Mouse (Mus musculus) stomach, embryonic 16.5 days (tissue): ENCODE measurements at regions not wholly inside any gene's neighbourhood (a gene's known extent, or its start where the extent isn't known, plus 50 kb on each side); places are given as distances from the start of the nearest gene placed in this dataset.

Source experiments
- ATAC-seq: fragments of 200-750 bp; cut with Nextera tagmentation; 2 replicates; pipeline ENCODE4 v1.8.0; 2017; ENCODE audit warnings: moderate number of reproducible peaks, moderate TSS enrichment; ENCODE audit not compliant: insufficient read depth, low FRiP score
- H3K27ac ChIP-seq: fragments of 300-500 bp; sonication (generic); 2 replicates; pipeline ENCODE4 v1.5.1; 2014; ENCODE audit warnings: low read length
- H3K27me3 ChIP-seq: fragments of 300-500 bp; sonication (generic); 2 replicates; pipeline ENCODE4 v1.6.1; 2014; ENCODE audit warnings: low read length, control low read depth, mixed read lengths; ENCODE audit not compliant: control insufficient read depth, insufficient read depth
- H3K36me3 ChIP-seq: fragments of 300-500 bp; sonication (generic); 2 replicates; pipeline ENCODE4 v1.6.1; 2014; ENCODE audit warnings: low read length; ENCODE audit not compliant: control insufficient read depth, insufficient read depth
- H3K4me1 ChIP-seq: fragments of 300-500 bp; sonication (generic); 2 replicates; pipeline ENCODE4 v1.6.1; 2014; ENCODE audit warnings: low read length, control low read depth, mixed read lengths; ENCODE audit not compliant: control insufficient read depth, insufficient read depth
- H3K4me2 ChIP-seq: fragments of 300-500 bp; sonication (generic); 2 replicates; pipeline ENCODE4 v1.6.1; 2014; ENCODE audit warnings: low read depth, low read length, mixed read lengths
- H3K4me3 ChIP-seq: fragments of 300-500 bp; sonication (generic); replicated peaks from 2 replicates; pipeline ENCODE4 v1.5.1; 2014; ENCODE audit warnings: mild to moderate bottlenecking, low read length
- H3K9ac ChIP-seq: fragments of 300-500 bp; sonication (generic); 2 replicates; pipeline ENCODE4 v1.6.1; 2014; ENCODE audit warnings: low read length
- H3K9me3 ChIP-seq: fragments of 300-500 bp; sonication (generic); replicated peaks from 2 replicates; pipeline ENCODE4 v1.6.1; 2016; ENCODE audit warnings: low read length, control low read depth; ENCODE audit not compliant: control insufficient read depth
- WGBS: fragments of 180-500 bp; shearing (Covaris S2); extraction: QIAGEN DNeasy Blood & Tissue Kit; methylation state at CpG from one replicate; pipeline ENCODE4 v1.1.7; 2014; 5-methylcytosine and 5-hydroxymethylcytosine counted together

DNA sequence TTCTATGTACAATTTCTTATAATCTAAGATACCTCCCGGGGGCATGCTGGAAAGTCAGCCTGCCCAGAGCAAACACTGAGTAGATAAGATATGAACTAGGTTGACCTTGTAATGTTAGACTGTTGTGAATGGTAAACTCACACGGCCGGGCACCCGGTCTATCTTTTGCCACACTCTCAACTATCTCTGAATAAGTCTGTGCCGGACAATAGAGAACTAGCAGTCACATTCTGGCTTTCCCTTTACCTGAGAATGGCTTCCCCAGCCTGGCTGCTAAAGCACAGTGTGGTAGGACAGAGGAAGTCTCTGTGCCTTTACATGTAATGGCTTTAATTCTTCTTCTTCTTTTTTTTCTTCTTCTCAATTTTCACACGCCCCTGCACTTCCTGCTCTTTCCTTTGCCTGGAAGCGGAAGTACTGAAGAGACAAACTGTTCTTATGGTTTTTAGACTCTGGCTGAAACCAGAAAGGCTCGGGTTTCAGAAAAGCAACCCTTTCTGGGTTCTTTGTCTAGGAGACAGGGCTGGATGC is 148.7 kb downstream of the Pten start:
- H3K9me3 ChIP-seq, result no peaks in the 10 kb centered on the region
- 33% methylated on average over 8 of the region's 8 CpGs for WGBS
- H3K9ac ChIP-seq, result no peak overlapping the region
- H3K4me3 ChIP-seq, result no peak overlapping the region
- no peaks in the 10 kb centered on the region for H3K36me3 ChIP-seq
- ATAC-seq, result peak; percentile 84
- H3K27me3 ChIP-seq, result no peaks in the 10 kb centered on the region
- peak overlapping the region; percentile 42; the same call in 1 of the 2 replicates for H3K27ac ChIP-seq
- 0 out of 2 replicates have a peak, but pooled peaks cover 4% of the 10 kb centered on the region for H3K4me1 ChIP-seq
- H3K4me2 ChIP-seq, result no peak overlapping the region

DNA sequence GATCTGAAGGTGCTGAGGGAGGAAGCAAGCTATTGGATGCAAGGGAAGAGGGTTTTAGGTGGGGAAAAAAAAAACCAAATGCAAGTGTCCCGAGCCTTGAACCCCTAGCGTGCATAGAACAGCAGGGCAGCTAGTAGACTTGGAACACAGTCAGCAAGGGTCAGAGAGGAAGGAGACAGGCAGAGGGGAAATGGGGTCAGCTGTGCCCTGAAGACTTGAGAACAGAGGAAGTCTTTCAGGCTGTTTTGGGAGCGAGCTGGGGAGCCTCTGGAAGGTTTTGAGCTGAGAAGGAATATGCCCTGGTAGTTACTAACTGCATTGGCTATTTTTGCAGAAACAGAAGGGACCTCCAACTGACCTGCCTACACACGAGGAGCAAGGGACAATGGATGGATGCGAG is 149.5 kb downstream of the Pten start:
- Histone ChIP-seq H3K4me3 (no peak overlapping the region), H3K4me2 (no peak overlapping the region), H3K4me1 (0 out of 2 replicates have a peak, but pooled peaks cover 4% of the 10 kb centered on the region), H3K36me3 (no peaks in the 10 kb centered on the region), H3K9ac (no peak overlapping the region), H3K27ac (no peak overlapping the region), H3K27me3 (no peaks in the 10 kb centered on the region), H3K9me3 (no peaks in the 10 kb centered on the region)
- WGBS, result 70% methylated on average over 5 of the region's 5 CpGs
- ATAC-seq, result no peak

DNA sequence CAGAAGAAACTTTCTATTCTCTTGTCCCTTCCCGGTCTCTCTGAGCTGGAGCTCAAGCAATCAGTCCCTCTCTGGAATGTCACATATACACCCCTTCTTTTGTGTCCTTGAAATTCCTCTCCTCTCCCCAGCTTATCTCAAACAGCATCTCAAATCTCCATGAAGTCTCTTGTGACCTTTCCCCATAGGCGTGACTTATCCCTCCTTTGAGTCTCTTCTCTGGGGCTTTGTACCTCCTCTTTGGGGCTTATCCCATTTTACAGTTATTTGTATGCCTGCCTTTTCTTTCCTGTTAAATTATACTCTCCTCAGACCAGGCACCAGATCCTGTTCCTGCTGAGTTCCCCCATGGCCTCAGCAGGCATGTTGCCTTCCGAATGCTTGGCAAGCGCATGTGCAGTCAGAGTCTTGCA is 152.8 kb downstream of the Pten start:
- 78% methylated on average over 4 of the region's 4 CpGs for WGBS
- no peak for ATAC-seq
- no peak overlapping the region for H3K4me2 ChIP-seq
- no peak overlapping the region for H3K4me3 ChIP-seq
- H3K4me1 ChIP-seq, result no peaks in the 10 kb centered on the region
- H3K9me3 ChIP-seq, result no peaks in the 10 kb centered on the region
- H3K27me3 ChIP-seq, result no peaks in the 10 kb centered on the region
- no peaks in the 10 kb centered on the region for H3K36me3 ChIP-seq
- no peak overlapping the region for H3K27ac ChIP-seq
- H3K9ac ChIP-seq, result no peak overlapping the region

DNA sequence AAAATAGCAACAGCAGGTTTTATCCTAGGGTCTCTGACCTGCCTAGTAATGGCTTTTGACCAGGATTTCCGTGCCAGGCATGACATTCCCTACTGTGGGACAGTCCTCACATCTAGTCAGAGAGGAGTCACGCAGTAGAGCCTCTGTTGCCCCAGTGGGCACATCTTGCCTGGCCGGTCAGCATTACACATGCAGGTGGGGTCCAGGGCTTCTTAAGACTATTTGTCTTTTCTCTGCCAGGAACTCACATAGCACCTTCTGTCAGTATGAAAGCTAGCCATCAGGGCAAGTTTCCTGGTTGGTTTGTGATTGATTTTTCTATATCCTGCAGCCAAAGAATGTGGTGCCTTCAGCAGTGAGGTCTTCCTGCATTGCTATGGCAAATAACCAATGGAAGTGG is 155.0 kb downstream of the Pten start:
- Histone ChIP-seq H3K27ac (no peak overlapping the region), H3K9ac (no peak overlapping the region), H3K4me2 (no peak overlapping the region), H3K27me3 (no peaks in the 10 kb centered on the region), H3K4me3 (no peak overlapping the region), H3K9me3 (no peaks in the 10 kb centered on the region), H3K36me3 (no peaks in the 10 kb centered on the region), H3K4me1 (no peaks in the 10 kb centered on the region)
- 78% methylated on average over 3 of the region's 3 CpGs for WGBS
- ATAC-seq, result no peak

DNA sequence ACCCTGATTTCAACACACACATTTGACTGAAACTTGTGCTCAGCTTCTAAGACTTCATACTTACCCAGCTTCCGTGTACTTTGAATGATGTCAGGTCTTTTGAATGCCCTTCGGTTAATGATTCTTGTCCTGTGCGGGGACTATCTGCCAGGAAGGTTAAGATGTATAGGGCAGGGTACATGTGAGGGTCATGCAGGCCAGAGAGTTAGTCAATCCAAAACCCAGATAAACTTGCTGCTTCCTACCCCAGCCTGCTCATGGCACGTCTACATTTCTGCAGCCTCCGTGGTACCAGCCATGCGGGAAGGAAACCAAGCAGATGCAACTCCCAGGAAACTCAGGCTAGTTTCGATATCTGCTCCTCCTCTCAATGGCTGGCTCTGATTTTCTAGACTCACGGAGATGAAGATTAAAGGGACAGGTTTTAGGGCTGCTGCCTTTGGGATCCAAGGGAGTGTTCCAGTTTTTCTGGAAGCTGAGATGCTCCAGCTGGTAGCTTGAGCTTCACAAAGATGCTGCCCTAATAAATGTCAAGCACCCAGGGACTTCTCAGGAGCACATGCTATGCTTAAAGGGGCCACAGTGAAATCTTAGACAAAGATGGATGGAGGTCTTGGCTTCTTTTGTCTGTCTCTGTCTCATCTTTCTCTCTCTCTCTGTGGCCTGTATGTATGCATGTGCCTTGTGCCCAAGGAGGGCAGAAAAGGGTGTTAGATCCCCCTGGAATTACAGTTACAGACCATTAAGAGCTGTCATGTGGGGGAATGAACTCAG is 159.4 kb downstream of the Pten start:
- WGBS, result 62% methylated on average over 8 of the region's 8 CpGs

DNA sequence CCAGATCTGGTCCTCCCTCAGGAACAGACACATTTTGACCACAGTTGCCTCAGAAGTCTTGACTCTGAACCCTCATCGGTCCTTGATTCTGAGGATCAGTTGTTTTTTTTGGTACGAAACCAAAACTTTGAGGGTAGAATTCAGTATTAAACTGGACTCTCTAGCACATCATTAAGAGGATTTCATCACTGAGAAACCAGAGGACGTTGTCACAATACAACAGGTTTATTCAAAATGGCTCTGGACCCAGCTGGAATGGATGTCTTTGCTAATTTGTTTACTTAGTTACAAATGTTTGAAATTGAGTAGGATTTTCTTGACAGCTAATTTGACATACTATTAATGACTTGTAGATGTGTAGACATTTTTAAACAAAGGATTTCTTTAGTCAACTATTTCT is 163.7 kb downstream of the Pten start:
- Histone ChIP-seq H3K9ac (no peak overlapping the region), H3K4me2 (no peak overlapping the region), H3K9me3 (no peaks in the 10 kb centered on the region), H3K27ac (no peak overlapping the region), H3K27me3 (no peaks in the 10 kb centered on the region), H3K4me1 (no peaks in the 10 kb centered on the region), H3K4me3 (no peak overlapping the region), H3K36me3 (no peaks in the 10 kb centered on the region)
- WGBS, result 51% methylated on average over 3 of the region's 3 CpGs
- no peak for ATAC-seq

More for the DNA sequence above, 159.4 kb downstream of the Pten start:
- ATAC-seq, result no peak
- Histone ChIP-seq H3K9me3 (no peaks in the 10 kb centered on the region), H3K27me3 (no peaks in the 10 kb centered on the region), H3K4me1 (no peaks in the 10 kb centered on the region), H3K4me2 (no peak overlapping the region), H3K4me3 (no peak overlapping the region), H3K27ac (no peak overlapping the region), H3K36me3 (no peaks in the 10 kb centered on the region), H3K9ac (no peak overlapping the region)

DNA sequence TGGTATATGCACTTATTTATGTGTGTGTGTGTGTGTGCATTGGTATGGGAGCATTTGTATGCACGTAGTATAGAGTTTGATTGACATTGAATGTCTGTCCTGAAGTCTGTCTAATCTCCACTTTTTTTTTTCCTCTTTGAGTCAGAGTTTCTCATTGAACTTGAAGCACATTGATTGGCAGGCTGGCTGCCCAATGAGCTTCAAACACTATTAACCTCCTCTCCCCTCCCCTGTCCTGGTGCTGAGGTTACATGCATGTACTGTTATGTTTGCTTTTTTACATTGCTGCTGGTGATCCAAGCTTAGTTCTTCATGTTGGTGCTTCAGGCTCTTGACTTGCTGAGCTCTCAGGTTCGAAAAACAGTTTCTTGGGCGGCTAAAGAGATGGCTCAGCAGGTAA is 166.6 kb downstream of the Pten start:
- H3K4me3 ChIP-seq, result no peak overlapping the region
- WGBS, result 90% methylated on average over 3 of the region's 3 CpGs
- no peak overlapping the region for H3K9ac ChIP-seq
- H3K4me2 ChIP-seq, result no peak overlapping the region
- no peaks in the 10 kb centered on the region for H3K36me3 ChIP-seq
- no peaks in the 10 kb centered on the region for H3K27me3 ChIP-seq
- no peak for ATAC-seq
- no peaks in the 10 kb centered on the region for H3K9me3 ChIP-seq
- H3K4me1 ChIP-seq, result 0 out of 2 replicates have a peak, but pooled peaks cover 2% of the 10 kb centered on the region
- no peak overlapping the region for H3K27ac ChIP-seq

DNA sequence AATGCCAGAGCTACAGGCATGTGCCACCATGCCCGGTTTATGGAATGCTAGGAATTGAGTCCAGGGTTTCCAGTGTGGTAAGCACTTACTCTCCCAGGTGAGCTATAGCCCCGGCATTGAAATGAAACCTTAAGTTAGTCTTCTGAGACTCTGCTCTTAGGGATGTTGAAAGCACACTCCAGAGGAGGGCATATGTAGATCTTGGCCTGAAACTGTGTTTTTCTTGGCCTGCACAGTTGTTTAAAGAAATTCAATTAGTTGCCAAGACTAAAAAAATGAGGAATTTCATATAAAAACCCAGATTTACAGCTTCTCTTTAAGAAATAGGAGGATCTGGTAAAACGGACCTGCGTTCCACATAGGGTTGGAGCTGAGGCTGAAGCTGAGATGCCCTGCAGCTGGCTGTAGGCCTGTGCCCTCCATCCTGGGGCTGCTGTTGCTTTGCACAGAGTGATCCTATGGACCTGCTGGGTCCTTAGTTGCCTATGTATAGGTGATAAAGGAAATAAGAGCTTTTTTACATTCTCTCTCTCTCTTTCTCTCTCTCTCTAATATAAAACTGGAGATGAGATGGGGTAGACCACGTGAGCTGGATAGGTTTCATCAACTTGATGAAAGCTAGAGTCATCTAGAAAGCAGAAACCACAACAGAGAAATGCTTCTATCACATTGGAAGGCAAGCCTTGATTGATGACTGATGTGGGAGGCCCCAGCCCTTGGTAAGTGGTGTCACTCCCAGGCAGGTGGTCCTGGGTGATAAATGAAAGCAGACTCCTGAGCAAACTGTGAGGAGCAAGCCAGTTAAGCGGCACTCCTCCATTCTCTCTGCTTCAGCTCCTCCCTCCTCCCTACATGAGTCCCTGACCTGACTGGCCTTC is 168.6 kb downstream of the Pten start:
- Histone ChIP-seq H3K27me3 (no peaks in the 10 kb centered on the region), H3K27ac (no peak overlapping the region; the same call in 1 of the 2 replicates), H3K4me1 (0 out of 2 replicates have a peak, but pooled peaks cover 2% of the 10 kb centered on the region), H3K9me3 (no peaks in the 10 kb centered on the region), H3K9ac (no peak overlapping the region), H3K4me2 (no peak overlapping the region), H3K36me3 (no peaks in the 10 kb centered on the region), H3K4me3 (no peak overlapping the region)
- WGBS, result 56% methylated on average over 6 of the region's 6 CpGs
- ATAC-seq, result no peak

DNA sequence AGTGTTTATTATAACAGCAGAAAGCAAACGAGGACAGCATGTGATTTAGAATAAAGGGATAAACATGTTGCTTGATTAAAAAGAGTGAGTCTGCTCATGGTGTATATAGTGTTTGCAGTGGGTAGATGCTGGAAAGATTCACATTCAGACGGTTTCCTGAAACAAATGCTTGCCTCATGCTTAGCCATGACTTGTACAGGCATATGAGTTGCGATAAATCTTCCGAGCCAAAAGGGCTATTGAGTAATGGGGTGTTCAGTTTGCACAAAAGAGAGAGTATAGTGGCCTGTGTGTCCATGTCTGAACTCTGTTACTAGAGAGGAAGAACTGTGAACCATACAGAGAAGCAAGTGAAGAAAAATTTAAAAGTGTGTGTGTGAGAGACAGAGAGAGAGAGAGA is 169.3 kb downstream of the Pten start:
- no peak overlapping the region for H3K4me3 ChIP-seq
- H3K27ac ChIP-seq, result no peak overlapping the region
- no peak overlapping the region for H3K9ac ChIP-seq
- no peaks in the 10 kb centered on the region for H3K36me3 ChIP-seq
- no peak overlapping the region for H3K4me2 ChIP-seq
- 0 out of 2 replicates have a peak, but pooled peaks cover 2% of the 10 kb centered on the region for H3K4me1 ChIP-seq
- H3K27me3 ChIP-seq, result no peaks in the 10 kb centered on the region
- no peaks in the 10 kb centered on the region for H3K9me3 ChIP-seq
- 70% methylated on average over 4 of the region's 4 CpGs for WGBS
- no peak for ATAC-seq
